Mouse (Mus musculus) C2C12 (cell line): ENCODE data around the gene Gm45711.
"Not testable (repeated sequence)": the region's sequence is repeated elsewhere in the genome, so short reads cannot be mapped to it uniquely, and the experiment has no call there.

Experiments
- CEBPB ChIP-seq: IDR thresholded peaks from one replicate; pipeline ENCODE4 v1.6.1; 2011; ENCODE audit warnings: low read depth, mild to moderate bottlenecking, control low read depth, moderate library complexity
- CTCF ChIP-seq: IDR thresholded peaks from one replicate; pipeline ENCODE4 v1.5.1; 2011; ENCODE audit not compliant: control insufficient read depth, insufficient read depth, insufficient read length
- FOSL1 ChIP-seq: IDR thresholded peaks from one replicate; pipeline ENCODE4 v1.8.0; 2011; ENCODE audit warnings: mild to moderate bottlenecking, low read length; ENCODE audit not compliant: poor library complexity, insufficient read depth, severe bottlenecking
- MAX ChIP-seq: IDR thresholded peaks from one replicate; pipeline ENCODE4 v1.6.1; 2011; ENCODE audit warnings: mild to moderate bottlenecking, control low read depth
- MYOD1 ChIP-seq: IDR thresholded peaks from one replicate; pipeline ENCODE4 v1.6.1; 2011; ENCODE audit warnings: low read depth; ENCODE audit not compliant: control insufficient read depth, insufficient read length
- MYOG ChIP-seq: IDR thresholded peaks from one replicate; pipeline ENCODE4 v1.6.1; 2011; ENCODE audit not compliant: control insufficient read depth, insufficient read length; ENCODE audit errors: extremely low read depth
- USF1 ChIP-seq: IDR thresholded peaks from one replicate; pipeline ENCODE4 v1.6.1; 2011; ENCODE audit warnings: low read depth, mild to moderate bottlenecking, control low read depth, moderate library complexity

GRCm38 (mm10) chr8:104261802-104262201 is 48.1 kb downstream of the Gm45711 start:
- not testable (repeated sequence) for TF ChIP-seq CTCF, USF1, MAX, CEBPB, MYOD1, FOSL1, MYOG
